Mouse (Mus musculus): ENCODE results near the gene Fam117a.
A peak's percentile ranks its signal among the peaks of the same experiment; 100 is the strongest.

DNA sequence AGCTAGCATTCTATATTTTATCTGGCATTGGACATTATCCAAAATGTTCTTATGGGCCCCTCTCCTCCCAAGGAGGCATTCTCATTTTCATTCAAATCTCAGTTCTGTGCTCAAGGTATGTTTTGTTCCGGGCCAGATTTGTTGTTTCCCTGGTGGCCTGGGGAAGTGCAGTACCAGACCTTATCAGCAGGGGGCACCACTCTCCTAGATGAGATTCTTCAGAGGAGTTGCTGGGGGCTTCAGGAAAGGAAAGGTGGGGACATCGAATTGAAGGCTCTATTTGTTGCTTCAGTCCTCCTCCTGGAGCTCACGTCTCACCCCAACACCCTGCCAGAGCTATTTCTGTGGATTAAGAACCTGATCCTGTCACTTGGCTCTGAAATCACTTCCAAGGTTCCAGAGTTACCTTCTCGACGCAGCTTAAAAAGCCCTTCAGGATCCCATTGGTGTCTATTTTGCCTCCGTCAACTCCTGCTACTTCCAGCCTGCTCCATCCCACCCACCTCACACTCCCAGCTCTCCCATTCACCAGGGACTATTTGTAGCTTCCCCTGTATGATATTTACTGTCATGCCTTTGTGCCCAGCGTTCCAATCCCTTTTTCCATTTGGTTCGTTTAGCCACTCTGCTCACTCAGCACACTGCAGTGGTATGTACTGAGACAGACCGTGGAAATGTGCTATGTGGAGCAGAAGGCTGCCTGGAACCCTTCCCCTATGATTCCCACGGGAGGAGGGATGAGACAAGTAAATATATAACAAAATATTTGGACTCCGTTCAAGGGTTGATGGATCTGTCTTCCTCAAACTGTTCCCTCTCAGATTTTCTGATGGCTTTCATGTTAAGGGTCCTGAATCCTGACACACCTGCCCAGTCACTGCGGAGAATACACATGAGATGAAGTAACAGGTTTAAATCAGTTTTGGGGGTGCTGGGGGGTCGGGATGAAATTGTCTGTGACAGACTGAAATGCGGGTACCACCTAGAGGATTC, 61.3 kb downstream of the Fam117a start:
- TF ChIP-seq CTCF (conservative IDR thresholded peaks at IDR 0.05; ENCODE audit: insufficient read depth, insufficient read length, low read depth, low read length): peak; percentile 92
- no peak for TF ChIP-seq POLR2A (IDR thresholded peaks at IDR 0.05; ENCODE audit: low read depth, low read length)

Measured in kidney, adult 2 months (tissue).